Mouse (Mus musculus) embryonic facial prominence, embryonic 14.5 days (tissue): ENCODE results near the gene Hoxa6. TPM values are rescaled to one million over a fixed set of nuclear protein-coding genes. Genes with fewer than 3 reads are reported as not detected.

ENCODE experiments used
- ATAC-seq: fragments of 200-750 bp; cut with Nextera tagmentation; 2 replicates; pipeline ENCODE4 v1.8.0; 2017; ENCODE audit warnings: low read depth, moderate number of reproducible peaks, moderate TSS enrichment
- DNase-seq: peaks from one replicate; pipeline ENCODE4 v3.0.0-alpha.2; 2015; ENCODE audit warnings: low spot score
- H3K27ac ChIP-seq: fragments of 300-500 bp; sonication (generic); replicated peaks from 2 replicates; pipeline ENCODE4 v1.5.1; 2014; ENCODE audit warnings: low read depth, mild to moderate bottlenecking, low read length, moderate library complexity
- H3K27me3 ChIP-seq: fragments of 300-500 bp; sonication (generic); replicated peaks from 2 replicates; pipeline ENCODE4 v1.6.1; 2014; ENCODE audit warnings: low read length; ENCODE audit not compliant: control insufficient read depth, insufficient read depth
- H3K36me3 ChIP-seq: fragments of 300-500 bp; sonication (generic); 2 replicates; pipeline ENCODE4 v1.6.1; 2014; ENCODE audit warnings: low read length, mixed read lengths; ENCODE audit not compliant: control insufficient read depth, insufficient read depth
- H3K4me1 ChIP-seq: fragments of 300-500 bp; sonication (generic); 2 replicates; pipeline ENCODE4 v1.6.1; 2014; ENCODE audit warnings: antibody characterized with exemption, low read length; ENCODE audit not compliant: control insufficient read depth, insufficient read depth
- H3K4me2 ChIP-seq: fragments of 300-500 bp; sonication (generic); 2 replicates; pipeline ENCODE4 v1.6.1; 2014; ENCODE audit warnings: low read depth, mild to moderate bottlenecking, low read length, moderate library complexity, mixed read lengths
- H3K4me3 ChIP-seq: fragments of 300-500 bp; sonication (generic); 2 replicates; pipeline ENCODE4 v1.5.1; 2014; ENCODE audit warnings: low read depth, mild to moderate bottlenecking, low read length
- H3K9ac ChIP-seq: fragments of 300-500 bp; sonication (generic); 2 replicates; pipeline ENCODE4 v1.6.1; 2014; ENCODE audit warnings: low read depth, mild to moderate bottlenecking, low read length, moderate library complexity, mixed read lengths
- H3K9me3 ChIP-seq: fragments of 300-500 bp; sonication (generic); 2 replicates; pipeline ENCODE4 v1.6.1; 2016; ENCODE audit warnings: low read length; ENCODE audit not compliant: control insufficient read depth
- WGBS: fragments of 180-500 bp; shearing (Covaris S2); extraction: QIAGEN DNeasy Blood & Tissue Kit; methylation state at CpG from one replicate; pipeline ENCODE4 v1.1.7; 2014; 5-methylcytosine and 5-hydroxymethylcytosine counted together
- microRNA counts: library from miRNA; unstranded; fragments of <30 nt; microRNA quantifications from one replicate; lab custom pipeline; 2017
- microRNA-seq: library from miRNA; unstranded; fragments of <30 nt; microRNA quantifications from one replicate; pipeline ENCODE4, GENCODE M21; 2016; ENCODE audit warnings: borderline number of aligned reads
- polyA plus RNA-seq: library from polyadenylated mRNA; unstranded; fragments of >200 nt; fragmentation: Nextera tagmentation; extraction: Ambion mirVana; gene quantifications from 2 replicates; pipeline ENCODE4 v1.2.1, GENCODE M21; 2014

Hoxa6 gene
- polyA plus RNA-seq, 1 experiment from 2014 or later = not detected

GRCm38 (mm10) chr6:52159164-52159761, 49.3 kb downstream of the Hoxa6 start:
- no peak for DNase-seq
- Histone ChIP-seq H3K9ac (peak overlapping the region; percentile 61; the same call in 1 of the 2 replicates), H3K27me3 (peaks cover 98% of the 10 kb centered on the region), H3K36me3 (no peaks in the 10 kb centered on the region), H3K4me3 (peak overlapping the region; percentile 62), H3K9me3 (no peaks in the 10 kb centered on the region), H3K27ac (no peak overlapping the region; the same call in 1 of the 2 replicates), H3K4me2 (peak overlapping the region; percentile 99), H3K4me1 (peaks cover 7% of the 10 kb centered on the region; the same call in 1 of the 2 replicates)
- no peak for ATAC-seq
- WGBS = 4% methylated on average over 12 of the region's 12 CpGs

- Histone ChIP-seq H3K27ac (no peak within 1 kb of the TSS; the same call in 1 of the 2 replicates), H3K4me1 (peaks cover 7% of the 10 kb centered on the region; the same call in 1 of the 2 replicates), H3K9me3 (no peaks in the 10 kb centered on the region), H3K9ac (peak within 1 kb of the TSS; percentile 61), H3K36me3 (no peaks in the 10 kb centered on the region), H3K4me3 (peak within 1 kb of the TSS; percentile 62), H3K27me3 (peaks cover 98% of the 10 kb centered on the region), H3K4me2 (peak within 1 kb of the TSS; percentile 99)
- ATAC-seq = peak; percentile 82
- peak; percentile 86 for DNase-seq
- WGBS = under 1% methylated on average over 34 of the region's 55 CpGs
These were observed 50.1 kb downstream of the Hoxa6 start, which contains the start of gene Hoxa1 for GRCm38 (mm10) chr6:52158276-52159051. Gene Hoxa1, minus strand, starts transcription at chr6:52158317.

- H3K4me2 ChIP-seq = peak overlapping the region; percentile 99
- 1% methylated on average over 32 of the region's 32 CpGs for WGBS
- H3K4me1 ChIP-seq = peaks cover 7% of the 10 kb centered on the region; the same call in 1 of the 2 replicates
- no peak overlapping the region for H3K9ac ChIP-seq
- H3K27me3 ChIP-seq = peaks cover 98% of the 10 kb centered on the region
- ATAC-seq (no peak), DNase-seq (no peak)
- H3K4me3 ChIP-seq = peak overlapping the region; percentile 62
- no peaks in the 10 kb centered on the region for H3K9me3 ChIP-seq
- no peaks in the 10 kb centered on the region for H3K36me3 ChIP-seq
- H3K27ac ChIP-seq = no peak overlapping the region
These were observed 50.9 kb downstream of the Hoxa6 start for GRCm38 (mm10) chr6:52157466-52158275.

GRCm38 (mm10) chr6:52156551-52157200, 51.8 kb downstream of the Hoxa6 start:
- Histone ChIP-seq H3K4me1 (peaks cover 7% of the 10 kb centered on the region; the same call in 1 of the 2 replicates), H3K4me3 (no peak overlapping the region)
- DNase-seq = no peak

More at GRCm38 (mm10) chr6:52156551-52157200, 51.8 kb downstream of the Hoxa6 start:
- no peak overlapping the region for H3K4me2 ChIP-seq
- no peak overlapping the region for H3K27ac ChIP-seq
- peaks cover 99% of the 10 kb centered on the region for H3K27me3 ChIP-seq
- no peaks in the 10 kb centered on the region for H3K9me3 ChIP-seq
- WGBS = 5% methylated on average over 20 of the region's 20 CpGs
- H3K9ac ChIP-seq = no peak overlapping the region
- H3K36me3 ChIP-seq = no peaks in the 10 kb centered on the region
- no peak for ATAC-seq

MicroRNAs encoded within 50 kb of the gene (microRNA counts, 519-probe panel; counts per million panel counts)
- microRNA mmu-miR-196b (lab: Ali Mortazavi, UCI) = 2,357 counts per million, percentile 42 among the panel's probes with 10 or more counts

Small RNAs within 50 kb of the gene (microRNA-seq; reads per million reads assigned to microRNA genes)
- 39.3 reads per million, percentile 41 among the genes with 10 or more reads in this experiment for gene Mir196b

Other genes with a start within 250 kb of the Hoxa6 start
- 18.9 and 25.2 TPM in 2 replicates for gene Skap2, start 196.2 kb downstream of the Hoxa6 start, polyA plus RNA-seq
- 1.4 and 1.7 TPM in 2 replicates for gene Hoxa1, start 50.4 kb downstream of the Hoxa6 start, polyA plus RNA-seq
- 7.2 and 11.1 TPM in 2 replicates for gene Hoxa2, start 43.9 kb downstream of the Hoxa6 start, polyA plus RNA-seq
- gene 5730596B20Rik, start 31.2 kb downstream of the Hoxa6 start, polyA plus RNA-seq = 0.10 and 0.46 TPM in 2 replicates
- gene Hoxa4, start 17.0 kb downstream of the Hoxa6 start, polyA plus RNA-seq = 1.1 and 1.6 TPM in 2 replicates
- gene Hoxa5, start 4.1 kb downstream of the Hoxa6 start, polyA plus RNA-seq = 2.4 and 3.3 TPM in 2 replicates
- gene Hoxa3, start 4.6 kb upstream of the Hoxa6 start, polyA plus RNA-seq = 2.8 TPM in 2 replicates
- gene Gm28308, start 4.6 kb upstream of the Hoxa6 start, polyA plus RNA-seq = not detected in 2 replicates
- 0.21 and 1.4 TPM in 2 replicates for gene Hoxa7, start 13.1 kb upstream of the Hoxa6 start, polyA plus RNA-seq
- gene Hoxa9, start 22.4 kb upstream of the Hoxa6 start, polyA plus RNA-seq = 0.33 and 2.3 TPM in 2 replicates
- gene Hoxa10, start 32.1 kb upstream of the Hoxa6 start, polyA plus RNA-seq = 1.9 TPM in 1 of 2 replicates, not detected in the other
- gene Hoxa11, start 37.1 kb upstream of the Hoxa6 start, polyA plus RNA-seq = 0.13 TPM in 1 of 2 replicates, not detected in the other
- not detected in 2 replicates for gene Hoxa13, start 52.2 kb upstream of the Hoxa6 start, polyA plus RNA-seq
- gene Evx1, start 104.8 kb upstream of the Hoxa6 start, polyA plus RNA-seq = 0.24 TPM in 1 of 2 replicates, not detected in the other